Mouse (Mus musculus) intestine, embryonic 15.5 days (tissue): ENCODE results near the gene Foxj1. TPM values are rescaled to one million over a fixed set of nuclear protein-coding genes. Genes with fewer than 3 reads are reported as not detected.
"Not testable (repeated sequence)": the region's sequence is repeated elsewhere in the genome, so short reads cannot be mapped to it uniquely, and the experiment has no call there.

ENCODE experiments used
- ATAC-seq: fragments of 200-750 bp; cut with Nextera tagmentation; 2 replicates; pipeline ENCODE4 v1.8.0; 2017; ENCODE audit warnings: moderate TSS enrichment, moderate library complexity
- H3K27ac ChIP-seq: fragments of 300-500 bp; sonication (generic); 2 replicates; pipeline ENCODE4 v1.5.1; 2015; ENCODE audit warnings: mild to moderate bottlenecking, inconsistent platforms
- H3K27me3 ChIP-seq: fragments of 300-500 bp; sonication (generic); replicated peaks from 2 replicates; pipeline ENCODE4 v1.6.1; 2015; ENCODE audit warnings: inconsistent platforms
- H3K36me3 ChIP-seq: fragments of 300-500 bp; sonication (generic); 2 replicates; pipeline ENCODE4 v1.6.1; 2015; ENCODE audit warnings: inconsistent platforms
- H3K4me1 ChIP-seq: fragments of 300-500 bp; sonication (generic); replicated peaks from 2 replicates; pipeline ENCODE4 v1.6.1; 2015; ENCODE audit warnings: inconsistent platforms
- H3K4me2 ChIP-seq: fragments of 300-500 bp; sonication (generic); replicated peaks from 2 replicates; pipeline ENCODE4 v1.6.1; 2015; ENCODE audit warnings: mild to moderate bottlenecking, inconsistent platforms
- H3K4me3 ChIP-seq: fragments of 300-500 bp; sonication (generic); replicated peaks from 2 replicates; pipeline ENCODE4 v1.5.1; 2015; ENCODE audit warnings: inconsistent platforms
- H3K9ac ChIP-seq: fragments of 300-500 bp; sonication (generic); 2 replicates; pipeline ENCODE4 v1.6.1; 2015; ENCODE audit warnings: inconsistent platforms
- H3K9me3 ChIP-seq: fragments of 300-500 bp; sonication (generic); 2 replicates; pipeline ENCODE4 v1.6.1; 2016; ENCODE audit warnings: inconsistent platforms
- WGBS: fragments of 180-500 bp; shearing (Covaris S2); methylation state at CpG from one replicate; pipeline ENCODE4 v1.1.7; 2015; 5-methylcytosine and 5-hydroxymethylcytosine counted together
- polyA plus RNA-seq: library from polyadenylated mRNA; unstranded; fragments of >200 nt; fragmentation: Nextera tagmentation; extraction: Ambion mirVana; gene quantifications from 2 replicates; pipeline ENCODE4 v1.2.1, GENCODE M21; 2015

Foxj1 gene
- polyA plus RNA-seq, 1 experiment from 2014 or later, result 0.77 TPM

DNA sequence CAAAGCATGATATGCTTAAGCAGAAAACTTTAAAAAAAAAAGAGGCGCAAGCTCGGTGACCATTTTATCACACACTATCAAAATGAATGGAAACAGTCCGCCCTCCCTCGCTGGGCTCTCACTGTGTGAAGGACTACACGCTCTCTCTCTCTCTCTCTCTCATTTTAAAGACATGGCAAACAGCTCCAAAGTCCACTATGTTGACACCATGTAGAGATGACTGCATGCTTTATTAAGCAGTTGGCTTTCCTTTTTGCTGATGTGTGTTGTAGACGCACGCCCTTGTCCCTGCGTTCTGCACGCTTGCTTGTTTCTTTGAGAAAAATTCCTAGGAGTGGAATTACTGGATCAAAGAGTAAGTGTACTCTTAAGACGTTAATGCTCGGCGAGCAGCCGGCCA lies 30.2 kb upstream of the Foxj1 start:
- ATAC-seq, result peak; percentile 76
- Histone ChIP-seq H3K27ac (no peak overlapping the region), H3K27me3 (no peaks in the 10 kb centered on the region), H3K4me3 (no peak overlapping the region), H3K36me3 (no peaks in the 10 kb centered on the region), H3K9me3 (no peaks in the 10 kb centered on the region), H3K4me1 (no peaks in the 10 kb centered on the region), H3K4me2 (no peak overlapping the region), H3K9ac (no peak overlapping the region)
- 67% methylated on average over 13 of the region's 13 CpGs for WGBS

DNA sequence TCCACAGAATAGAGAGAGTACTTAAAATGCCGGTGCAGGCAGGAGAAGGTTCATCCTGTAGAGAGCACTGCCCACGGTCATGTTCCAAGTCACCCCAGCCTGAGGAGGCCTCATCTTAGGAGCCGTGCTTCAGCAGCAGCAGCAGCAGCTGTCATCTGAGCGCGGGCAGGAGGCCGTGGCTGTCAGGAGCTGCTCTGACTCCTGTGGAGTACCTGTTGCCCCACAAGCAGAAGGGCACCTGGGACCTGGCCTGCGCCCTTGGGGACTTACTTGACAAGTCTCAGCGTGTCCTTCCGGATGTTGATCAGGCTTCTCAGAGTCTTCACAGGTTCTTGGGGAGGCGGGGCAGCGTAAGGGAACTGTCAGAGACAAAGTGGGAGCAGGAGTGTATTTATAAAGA lies 26.8 kb upstream of the Foxj1 start:
- 69% methylated on average over 11 of the region's 11 CpGs for WGBS
- Histone ChIP-seq H3K36me3 (no peaks in the 10 kb centered on the region), H3K27me3 (no peaks in the 10 kb centered on the region), H3K27ac (no peak overlapping the region), H3K4me2 (no peak overlapping the region), H3K4me3 (no peak overlapping the region), H3K9me3 (no peaks in the 10 kb centered on the region), H3K4me1 (0 out of 2 replicates have a peak, but pooled peaks cover 2% of the 10 kb centered on the region), H3K9ac (no peak overlapping the region)
- no peak for ATAC-seq

DNA sequence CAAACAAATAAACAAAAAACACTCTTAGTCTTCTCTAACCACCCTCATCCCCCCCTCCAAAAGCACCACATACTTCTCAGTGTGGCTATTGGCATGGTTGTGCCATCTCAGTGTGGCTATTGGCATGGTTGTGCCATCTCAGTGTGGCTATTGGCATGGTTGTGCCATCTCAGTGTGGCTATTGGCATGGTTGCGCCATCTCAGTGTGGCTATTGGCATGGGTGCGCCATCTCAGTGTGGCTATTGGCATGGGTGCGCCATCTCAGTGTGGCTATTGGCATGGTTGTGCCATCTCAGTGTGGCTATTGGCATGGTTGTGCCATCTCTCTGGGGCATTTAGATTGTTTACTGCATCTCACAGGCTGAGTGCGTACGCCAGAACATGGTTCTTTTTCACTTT lies 25.7 kb upstream of the Foxj1 start:
- not testable (repeated sequence) for H3K36me3 ChIP-seq, ATAC-seq, H3K4me2 ChIP-seq, H3K4me3 ChIP-seq, H3K9me3 ChIP-seq, H3K4me1 ChIP-seq, H3K27ac ChIP-seq, H3K27me3 ChIP-seq, H3K9ac ChIP-seq
- WGBS, result 97% methylated on average over 5 of the region's 5 CpGs

DNA sequence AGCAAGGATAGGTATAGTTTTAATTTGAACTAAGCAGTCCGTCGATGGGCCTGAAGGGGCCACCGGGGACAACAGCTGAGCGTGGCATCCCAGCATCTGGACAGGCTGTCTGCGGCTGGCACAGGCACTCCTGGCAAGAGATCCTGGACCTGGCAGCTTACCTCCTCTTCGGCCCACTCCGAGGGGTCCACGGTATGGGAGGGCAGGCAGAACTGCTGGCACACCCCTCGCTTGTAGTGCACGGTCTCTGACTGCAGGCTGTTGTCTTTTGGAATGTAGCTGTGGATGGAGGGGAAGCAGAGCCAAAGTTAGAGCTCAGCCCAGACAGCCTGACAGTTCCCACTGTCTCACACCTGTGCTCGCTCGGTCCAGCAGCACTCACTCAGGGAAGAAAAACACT lies 24.5 kb upstream of the Foxj1 start:
- no peak overlapping the region for H3K27ac ChIP-seq
- no peaks in the 10 kb centered on the region for H3K27me3 ChIP-seq
- no peak overlapping the region for H3K4me3 ChIP-seq
- ATAC-seq, result no peak
- 67% methylated on average over 12 of the region's 12 CpGs for WGBS
- H3K4me1 ChIP-seq, result 0 out of 2 replicates have a peak, but pooled peaks cover 2% of the 10 kb centered on the region
- peaks cover 11% of the 10 kb centered on the region for H3K36me3 ChIP-seq
- H3K4me2 ChIP-seq, result no peak overlapping the region
- no peaks in the 10 kb centered on the region for H3K9me3 ChIP-seq
- H3K9ac ChIP-seq, result no peak overlapping the region

DNA sequence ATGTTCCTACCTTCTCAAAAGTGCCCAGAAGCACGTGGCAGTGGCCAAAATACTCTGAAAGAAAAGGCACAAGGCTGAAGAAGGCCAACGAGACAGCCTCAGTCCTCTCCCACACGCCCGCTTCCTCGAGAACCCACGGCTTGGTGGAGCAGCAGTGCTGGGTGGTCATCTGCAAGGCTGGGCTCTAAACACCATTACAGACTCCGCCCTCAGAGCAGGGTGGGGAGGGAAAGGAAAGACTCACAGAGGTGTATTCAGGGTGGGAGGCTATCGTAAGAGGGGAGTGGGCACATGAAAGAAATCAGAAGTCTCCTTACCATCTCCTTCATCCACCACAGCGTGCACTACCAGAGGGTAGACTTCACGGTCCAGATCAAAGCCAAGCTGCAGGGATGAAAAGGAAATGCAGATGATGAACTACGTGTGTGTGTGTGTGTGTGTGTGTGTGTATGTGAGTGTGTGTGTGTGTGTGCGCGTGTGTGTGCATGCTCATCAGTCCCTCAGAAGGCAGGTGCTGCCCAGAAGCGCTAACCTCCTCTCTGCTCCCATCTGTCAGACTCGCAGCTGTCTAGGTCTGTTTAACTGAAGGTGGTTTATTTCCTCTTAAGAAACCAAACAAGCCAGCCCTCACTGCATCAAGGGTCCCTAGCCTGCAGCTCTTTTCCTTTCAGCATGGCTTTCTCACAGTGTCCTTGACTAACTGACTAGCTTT lies 23.9 kb upstream of the Foxj1 start:
- no peak overlapping the region for H3K4me3 ChIP-seq
- no peak for ATAC-seq
- H3K27ac ChIP-seq, result no peak overlapping the region
- no peaks in the 10 kb centered on the region for H3K9me3 ChIP-seq
- peaks cover 11% of the 10 kb centered on the region for H3K36me3 ChIP-seq
- H3K4me2 ChIP-seq, result no peak overlapping the region
- H3K27me3 ChIP-seq, result no peaks in the 10 kb centered on the region
- no peak overlapping the region for H3K9ac ChIP-seq
- 54% methylated on average over 15 of the region's 15 CpGs for WGBS
- 0 out of 2 replicates have a peak, but pooled peaks cover 2% of the 10 kb centered on the region for H3K4me1 ChIP-seq

DNA sequence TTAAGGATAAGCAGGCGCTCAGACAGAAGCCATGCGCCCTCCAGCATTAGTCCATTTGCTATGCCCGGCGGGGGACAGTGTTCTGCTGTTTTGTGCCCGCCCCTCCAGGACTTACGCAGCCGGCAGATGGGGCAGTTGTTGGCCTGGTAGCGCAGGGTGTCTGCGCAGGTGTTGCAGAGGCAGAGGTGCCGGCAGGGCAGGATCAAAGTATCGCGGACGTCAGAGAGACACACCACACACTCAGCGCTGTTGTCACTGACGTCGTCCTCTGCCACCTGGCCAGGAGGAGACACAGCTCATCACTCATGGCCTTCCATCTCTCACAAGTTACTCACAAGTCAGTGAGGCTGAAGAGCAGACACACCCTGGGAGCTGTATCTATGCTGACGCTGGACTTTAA lies 19.3 kb upstream of the Foxj1 start:
- Histone ChIP-seq H3K4me1 (0 out of 2 replicates have a peak, but pooled peaks cover under 1% of the 10 kb centered on the region), H3K9ac (no peak overlapping the region), H3K9me3 (no peaks in the 10 kb centered on the region), H3K36me3 (peaks cover 14% of the 10 kb centered on the region), H3K4me2 (no peak overlapping the region), H3K27ac (no peak overlapping the region), H3K27me3 (no peaks in the 10 kb centered on the region), H3K4me3 (no peak overlapping the region)
- no peak for ATAC-seq
- 51% methylated on average over 17 of the region's 17 CpGs for WGBS

DNA sequence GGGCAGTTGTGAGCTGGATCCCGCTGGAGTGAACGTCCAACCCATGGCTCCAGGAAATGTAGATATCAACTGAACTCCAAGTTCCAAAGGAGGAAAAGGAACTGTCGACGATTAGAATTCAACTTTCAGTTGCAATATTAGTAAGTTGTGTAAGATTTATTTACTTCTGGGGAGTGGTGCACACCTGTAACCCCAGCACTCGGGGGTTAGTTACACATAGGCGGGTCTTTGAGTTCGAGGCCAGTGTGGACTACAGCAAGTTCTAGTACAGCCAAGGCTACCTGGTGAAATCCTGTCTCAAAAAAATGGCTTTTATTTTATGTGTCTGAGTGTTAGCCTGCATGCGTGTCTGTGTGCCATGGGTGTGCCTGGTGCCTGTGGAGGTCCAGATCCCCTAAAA lies 18.3 kb upstream of the Foxj1 start:
- WGBS, result 73% methylated on average over 8 of the region's 8 CpGs
- ATAC-seq, result no peak
- no peak overlapping the region for H3K4me2 ChIP-seq

DNA sequence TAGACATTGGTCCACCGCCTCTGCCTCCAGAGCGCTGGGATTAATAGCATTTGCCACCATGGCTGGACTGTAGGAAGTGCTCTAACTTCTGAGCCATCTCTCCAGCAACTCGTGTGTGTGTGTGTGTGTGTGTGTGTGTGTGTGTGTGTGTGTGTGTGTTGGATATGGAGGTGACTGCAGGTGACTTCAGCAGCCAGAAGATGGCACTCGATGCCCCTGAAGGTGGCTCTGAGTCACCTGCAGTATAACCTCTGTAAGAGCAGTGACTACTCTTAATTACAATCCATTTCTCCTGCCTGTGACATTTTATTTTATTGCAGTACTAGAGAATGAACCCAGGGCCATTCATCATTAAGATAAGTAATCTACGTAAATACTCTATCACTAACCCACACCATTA lies 16.1 kb upstream of the Foxj1 start:
- H3K36me3 ChIP-seq, result peaks cover 23% of the 10 kb centered on the region
- H3K4me2 ChIP-seq, result no peak overlapping the region
- H3K27ac ChIP-seq, result no peak overlapping the region
- no peak overlapping the region for H3K4me3 ChIP-seq
- no peak overlapping the region for H3K9ac ChIP-seq
- no peaks in the 10 kb centered on the region for H3K27me3 ChIP-seq
- ATAC-seq, result no peak
- 80% methylated on average over 5 of the region's 5 CpGs for WGBS
- no peaks in the 10 kb centered on the region for H3K9me3 ChIP-seq
- no peaks in the 10 kb centered on the region for H3K4me1 ChIP-seq

More for the DNA sequence above, 18.3 kb upstream of the Foxj1 start:
- Histone ChIP-seq H3K4me3 (no peak overlapping the region), H3K36me3 (peaks cover 14% of the 10 kb centered on the region), H3K4me1 (no peaks in the 10 kb centered on the region), H3K9ac (no peak overlapping the region), H3K27me3 (no peaks in the 10 kb centered on the region), H3K27ac (no peak overlapping the region), H3K9me3 (no peaks in the 10 kb centered on the region)

DNA sequence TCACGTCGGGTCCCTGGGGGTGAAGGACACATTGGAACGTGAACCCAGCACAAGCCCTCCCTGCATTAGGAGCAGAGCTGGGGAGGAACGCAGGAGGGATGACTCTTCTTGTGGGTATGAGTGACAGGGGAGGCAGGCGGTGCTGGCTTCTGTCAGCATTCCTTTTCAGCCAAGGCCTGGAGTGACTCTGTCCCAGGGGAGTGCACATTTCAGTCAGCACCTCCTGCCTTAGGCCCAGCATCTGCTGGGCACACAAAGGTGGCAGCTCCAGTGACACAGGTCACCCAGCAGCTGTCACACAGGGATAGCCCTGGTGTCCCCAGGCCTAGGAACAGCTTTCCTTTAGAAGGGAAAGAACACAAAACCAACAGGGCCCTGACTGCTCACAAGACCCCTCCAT lies 12.8 kb upstream of the Foxj1 start:
- Histone ChIP-seq H3K4me2 (no peak overlapping the region), H3K9me3 (no peaks in the 10 kb centered on the region), H3K36me3 (peaks cover 11% of the 10 kb centered on the region; the same call in 1 of the 2 replicates), H3K4me1 (no peaks in the 10 kb centered on the region), H3K4me3 (no peak overlapping the region), H3K27ac (no peak overlapping the region), H3K27me3 (no peaks in the 10 kb centered on the region), H3K9ac (no peak overlapping the region)
- no peak for ATAC-seq
- 85% methylated on average over 5 of the region's 5 CpGs for WGBS

DNA sequence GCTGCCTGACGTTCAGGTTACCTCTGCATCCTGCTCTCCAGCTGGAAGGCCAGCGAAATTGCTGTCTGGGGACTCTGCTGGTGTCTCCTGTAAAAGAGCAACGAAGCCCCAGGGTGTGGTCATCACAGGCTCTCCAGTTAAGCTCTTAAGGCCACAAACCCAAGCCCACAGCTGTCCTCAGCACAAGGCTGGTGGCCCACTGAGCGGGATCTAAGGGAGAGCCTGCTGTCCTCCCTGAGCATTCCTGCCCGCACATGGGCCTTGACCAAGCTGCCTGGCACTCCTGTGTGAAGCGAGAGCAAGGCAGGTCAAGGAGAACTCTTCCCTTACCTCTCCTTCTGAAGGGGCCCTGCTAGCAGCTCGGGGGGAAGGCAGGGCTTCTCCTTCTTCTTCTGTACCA lies 11.8 kb upstream of the Foxj1 start:
- Histone ChIP-seq H3K4me3 (no peak overlapping the region), H3K27ac (no peak overlapping the region), H3K27me3 (no peaks in the 10 kb centered on the region), H3K9ac (no peak overlapping the region), H3K36me3 (peaks cover 9% of the 10 kb centered on the region; the same call in 1 of the 2 replicates), H3K4me1 (no peaks in the 10 kb centered on the region), H3K4me2 (no peak overlapping the region), H3K9me3 (no peaks in the 10 kb centered on the region)
- WGBS, result 79% methylated on average over 7 of the region's 7 CpGs
- no peak for ATAC-seq

DNA sequence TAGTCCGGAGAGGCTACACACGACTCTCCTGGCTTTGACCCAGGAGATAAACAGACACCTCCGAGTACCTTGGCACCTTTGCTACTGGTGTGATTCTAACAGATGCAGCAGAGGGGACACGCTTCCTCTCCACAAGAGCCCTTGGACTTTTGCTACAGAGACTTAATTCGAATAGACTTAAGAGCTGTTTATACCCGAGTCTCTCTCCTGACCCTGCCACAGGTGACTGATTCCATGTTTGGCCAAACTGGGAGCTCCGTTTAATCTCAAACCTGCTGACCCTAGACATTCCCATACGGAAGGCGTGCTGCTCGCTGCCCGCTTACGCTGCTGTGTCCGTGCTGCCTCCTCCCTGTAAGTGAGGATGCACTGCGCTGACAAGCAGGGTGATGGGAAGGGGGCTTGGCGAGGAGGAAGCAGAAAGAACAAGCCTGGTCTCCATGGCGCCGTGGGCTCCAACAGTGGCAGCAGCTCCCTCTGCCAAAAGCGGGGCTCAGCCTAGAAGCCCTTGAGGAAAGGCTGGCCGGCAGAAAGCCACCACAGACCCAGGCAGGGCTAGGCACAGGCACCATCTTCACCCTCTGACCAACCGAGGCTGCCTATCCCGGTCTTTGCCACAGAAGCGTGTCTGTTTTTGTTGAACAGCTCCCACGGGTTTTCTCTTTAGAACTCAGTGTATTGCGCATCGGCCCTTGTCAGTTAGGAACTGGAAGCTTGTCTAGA lies 7.0 kb upstream of the Foxj1 start:
- H3K4me1 ChIP-seq, result no peaks in the 10 kb centered on the region
- no peak overlapping the region for H3K27ac ChIP-seq
- H3K36me3 ChIP-seq, result 0 out of 2 replicates have a peak, but pooled peaks cover 7% of the 10 kb centered on the region
- H3K4me2 ChIP-seq, result no peak overlapping the region
- no peaks in the 10 kb centered on the region for H3K27me3 ChIP-seq
- ATAC-seq, result no peak
- 55% methylated on average over 25 of the region's 25 CpGs for WGBS
- no peaks in the 10 kb centered on the region for H3K9me3 ChIP-seq
- H3K4me3 ChIP-seq, result no peak overlapping the region
- no peak overlapping the region for H3K9ac ChIP-seq

DNA sequence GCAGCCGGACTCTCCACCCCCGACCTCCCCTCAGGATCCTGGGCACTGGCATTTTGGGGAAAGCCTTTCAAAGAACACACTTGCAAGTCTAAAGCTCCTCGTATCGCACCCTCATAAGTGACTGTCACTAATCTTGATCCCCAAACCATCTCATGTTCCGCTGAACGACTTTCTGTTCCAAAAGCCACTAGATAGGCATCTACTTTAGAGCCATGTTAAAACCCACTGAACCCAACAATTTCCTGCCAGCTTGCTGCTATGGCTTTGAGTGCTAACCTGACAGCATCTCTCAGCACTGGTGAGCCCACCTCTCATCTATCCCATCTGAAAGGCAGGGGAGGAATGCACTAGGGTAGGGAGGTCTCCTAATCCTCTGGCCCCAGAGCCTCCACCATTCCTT lies 2.3 kb upstream of the Foxj1 start:
- no peak for ATAC-seq
- 82% methylated on average over 6 of the region's 6 CpGs for WGBS

DNA sequence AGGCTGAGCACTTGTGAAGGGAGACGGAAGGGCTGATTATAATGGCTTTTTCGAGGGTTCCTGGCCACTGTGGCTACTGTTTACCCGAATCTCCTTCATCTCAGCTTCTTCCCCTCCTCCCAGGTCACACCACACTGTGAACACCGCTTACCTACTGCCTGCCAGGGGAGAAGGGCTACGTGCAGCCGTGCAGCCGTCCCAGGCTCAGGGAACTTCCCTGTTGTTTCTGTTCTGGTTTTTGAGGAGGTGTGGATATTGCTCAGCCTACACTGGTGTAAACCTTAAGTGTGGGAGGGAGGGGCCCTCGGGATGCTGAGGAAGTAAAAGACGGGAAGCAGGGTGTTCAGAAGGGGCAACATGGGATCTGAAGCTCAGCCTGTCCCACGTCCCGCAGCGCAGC lies 1.8 kb upstream of the Foxj1 start:
- Histone ChIP-seq H3K9ac (0 out of 2 replicates have a peak overlapping the region, but pooled peaks have one; percentile 53), H3K27ac (no peak overlapping the region), H3K9me3 (no peaks in the 10 kb centered on the region), H3K4me3 (no peak overlapping the region), H3K27me3 (peaks cover 22% of the 10 kb centered on the region), H3K4me2 (no peak overlapping the region), H3K4me1 (peaks cover 37% of the 10 kb centered on the region), H3K36me3 (no peaks in the 10 kb centered on the region)
- WGBS, result 44% methylated on average over 12 of the region's 12 CpGs
- no peak for ATAC-seq

More for the DNA sequence above, 2.3 kb upstream of the Foxj1 start:
- Histone ChIP-seq H3K4me2 (no peak overlapping the region), H3K4me1 (peaks cover 32% of the 10 kb centered on the region), H3K36me3 (no peaks in the 10 kb centered on the region), H3K4me3 (no peak overlapping the region), H3K27me3 (peaks cover 22% of the 10 kb centered on the region), H3K9ac (no peak overlapping the region), H3K9me3 (no peaks in the 10 kb centered on the region), H3K27ac (no peak overlapping the region)
